Mouse (Mus musculus) G1E (cell line): Measurements from ENCODE around the gene Ntpcr.

Experiments used
- CTCF ChIP-seq: IDR thresholded peaks from 2 replicates; pipeline ENCODE4 v1.5.1; 2012; ENCODE audit warnings: low read depth, low read length, inconsistent platforms, mixed read lengths
- GATA1 ChIP-seq: IDR thresholded peaks from 2 replicates; pipeline ENCODE4 v1.6.1; 2012; ENCODE audit warnings: borderline replicate concordance, low read length, inconsistent platforms, mixed read lengths
- POLR2AphosphoS5 ChIP-seq: IDR thresholded peaks from 2 replicates; pipeline ENCODE4 v1.6.1; 2012; ENCODE audit warnings: low read depth, low read length, inconsistent platforms; ENCODE audit not compliant: insufficient replicate concordance

GRCm38 (mm10) chr8:125723437-125723836 is 6.3 kb upstream of the Ntpcr start:
- no peak for TF ChIP-seq CTCF
- TF ChIP-seq GATA1: no peak
- no peak for TF ChIP-seq POLR2AphosphoS5
